Mouse (Mus musculus): ENCODE results near the gene Ercc6l. TPM values are rescaled to one million over a fixed set of nuclear protein-coding genes. Genes with fewer than 3 reads are reported as not detected.
"Not testable (repeated sequence)": the region's sequence is repeated elsewhere in the genome, so short reads cannot be mapped to it uniquely, and the experiment has no call there.

Gene Ercc6l
- total RNA-seq, 2 experiments from 2014 or later = 0.09 to 0.14 TPM

- peak; percentile 84 to 98 for DNase-seq (ENCODE audit: low spot score in 2 of 2)
- intact Hi-C loops (cut with DNase I) = loop anchor here (2.0 kb wide), 2 partner anchors 38 to 48 kb away; partner anchors contain the start of genes Ercc6l and Rtl5
These were observed 37.6 kb downstream of the Ercc6l start, which contains the start of gene Pin4 for GRCm38 (mm10) chrX:102119042-102119864. Gene Pin4, plus strand, starts transcription at chrX:102119447.

- intact Hi-C loops (cut with DNase I) = no loop called here
These were observed 41.2 kb downstream of the Ercc6l start for GRCm38 (mm10) chrX:102115676-102116075.

GRCm38 (mm10) chrX:102109349-102109748, 47.5 kb downstream of the Ercc6l start:
- DNase-seq (ENCODE audit: low spot score in 2 of 2); intact Hi-C loops (cut with DNase I): not testable (repeated sequence)

More at GRCm38 (mm10) chrX:102115676-102116075, 41.2 kb downstream of the Ercc6l start:
- peak; percentile 8 to 41 for DNase-seq (ENCODE audit: low spot score in 2 of 2)

DNA sequence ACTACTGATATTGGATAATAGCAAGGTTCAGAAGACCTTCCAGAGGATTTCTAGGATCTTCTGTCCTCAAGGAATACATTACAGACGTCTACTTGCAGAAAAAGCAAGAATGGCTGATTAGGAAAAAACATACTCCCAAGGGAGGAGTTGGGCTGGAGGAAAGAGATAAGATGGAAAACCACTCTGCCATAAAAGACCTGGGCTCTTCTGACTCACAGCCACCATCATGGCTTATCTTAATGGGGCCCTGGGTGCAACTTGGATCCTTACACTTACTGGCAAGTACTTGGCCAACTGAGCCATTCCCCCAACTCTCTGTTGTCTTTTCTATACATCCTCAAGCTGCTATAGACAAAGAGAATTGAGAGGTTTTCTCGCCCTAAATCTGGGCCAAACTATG, 53.1 kb downstream of the Ercc6l start:
- DNase-seq (ENCODE audit: low spot score in 2 of 2); intact Hi-C loops (cut with DNase I): not testable (repeated sequence)

DNA sequence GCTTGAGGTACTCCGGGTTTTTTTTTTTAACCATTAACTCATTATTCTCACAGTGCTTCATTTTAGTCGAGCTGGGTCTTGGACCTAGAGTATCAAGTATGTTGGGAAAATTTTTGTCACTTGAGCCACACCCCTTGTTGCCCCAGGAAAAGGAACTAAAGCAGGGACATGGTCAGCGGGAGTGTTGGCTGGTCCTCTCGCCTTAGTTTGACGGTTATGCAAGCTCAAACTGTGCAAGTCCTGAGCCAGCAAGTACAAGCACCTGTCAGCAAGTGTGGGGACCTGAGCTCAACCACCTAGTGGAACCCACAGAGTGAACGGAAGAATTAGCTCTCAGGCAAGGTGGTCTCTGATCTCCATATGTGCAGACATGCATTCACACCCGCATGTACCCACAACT, 55.0 kb downstream of the Ercc6l start:
- DNase-seq (ENCODE audit: low spot score in 2 of 2) = no peak
- intact Hi-C loops (cut with DNase I) = no loop called here

GRCm38 (mm10) chrX:102094381-102094904, 62.4 kb downstream of the Ercc6l start:
- intact Hi-C loops (cut with DNase I) = no loop called here

More at GRCm38 (mm10) chrX:102094381-102094904, 62.4 kb downstream of the Ercc6l start:
- DNase-seq (ENCODE audit: low spot score in 2 of 2) = no peak

Other genes starting within 250 kb of the Ercc6l start
- 10 to 100 TPM; 21.9 to 23.1 TPM for gene Rtl5, start 85.8 kb downstream of the Ercc6l start, total RNA-seq (2021)
- 10 to 100 TPM; 25.9 to 29.4 TPM for gene Pin4, start 37.6 kb downstream of the Ercc6l start, total RNA-seq (2021)
- gene Rps4x, start 32.3 kb upstream of the Ercc6l start, total RNA-seq (2021) = 100 to 1,000 TPM; 387 to 447 TPM
- gene Cited1, start 95.1 kb upstream of the Ercc6l start, total RNA-seq (2021) = 1 to 10 TPM; 3.2 to 3.7 TPM

Measured in left cerebral cortex, postnatal 25 days (tissue).